Mouse (Mus musculus) kidney, adult 2 months (tissue): Measurements from ENCODE around the gene Fut11. TPM values are rescaled to one million over a fixed set of nuclear protein-coding genes. Genes with fewer than 3 reads are reported as not detected.

Source experiments
- DNase-seq: peaks from one replicate; pipeline ENCODE4 v3.0.0; 2021
- H3K27ac ChIP-seq: fragments of 200-500 bp; 2 replicates; pipeline ENCODE4 v1.5.1; 2012; ENCODE audit warnings: low read depth, low read length, control low read depth, inconsistent platforms; ENCODE audit not compliant: insufficient read depth
- H3K27me3 ChIP-seq: fragments of 200-500 bp; replicated peaks from 2 replicates; pipeline ENCODE4 v1.6.1; 2012; ENCODE audit warnings: mild to moderate bottlenecking, moderate library complexity, low read length, inconsistent platforms; ENCODE audit not compliant: control insufficient read depth, insufficient read depth
- H3K36me3 ChIP-seq: fragments of 200-500 bp; 2 replicates; pipeline ENCODE4 v1.6.1; 2012; ENCODE audit warnings: mild to moderate bottlenecking, moderate library complexity, low read length, inconsistent platforms; ENCODE audit not compliant: control insufficient read depth, insufficient read depth
- H3K4me1 ChIP-seq: fragments of 200-500 bp; 2 replicates; pipeline ENCODE4 v1.6.1; 2011; ENCODE audit warnings: low read length; ENCODE audit not compliant: control insufficient read depth, insufficient read depth
- H3K4me3 ChIP-seq: fragments of 200-500 bp; 2 replicates; pipeline ENCODE4 v1.5.1; 2011; ENCODE audit warnings: mild to moderate bottlenecking, low read depth, low read length, control low read depth; ENCODE audit not compliant: insufficient read depth
- CTCF ChIP-seq: fragments of 200-500 bp; conservative IDR thresholded peaks from 2 replicates; pipeline ENCODE4 v1.5.1; 2011; ENCODE audit warnings: low read depth, mild to moderate bottlenecking, control low read depth, low read length, moderate library complexity, mixed read lengths; ENCODE audit not compliant: insufficient read depth, insufficient read length
- POLR2A ChIP-seq: fragments of 200-500 bp; IDR thresholded peaks from one replicate; pipeline ENCODE4 v1.6.1; 2011; ENCODE audit warnings: low read depth, low read length, control low read depth
- WGBS: fragments of 180-500 bp; shearing (Covaris S2); methylation state at CpG from one replicate; pipeline ENCODE4 v1.1.7; 2018; 5-methylcytosine and 5-hydroxymethylcytosine counted together
- polyA plus RNA-seq: library from polyadenylated mRNA; depleted of rRNA; stranded (reverse); fragments of >200 nt; gene quantifications from 2 replicates; pipeline ENCODE4 v1.2.3, GENCODE M21; 2012

The Fut11 gene
- polyA plus RNA-seq, 1 experiment = 7.9 TPM

GRCm38 (mm10) chr14:20677906-20678305 lies 16.9 kb upstream of the Fut11 start:
- DNase-seq = peak; percentile 66
- peaks cover 10% of the 10 kb centered on the region; the same call in 1 of the 2 replicates for H3K4me1 ChIP-seq
- H3K4me3 ChIP-seq = no peak overlapping the region
- H3K27me3 ChIP-seq = no peaks in the 10 kb centered on the region
- H3K36me3 ChIP-seq = peaks cover 9% of the 10 kb centered on the region
- WGBS = 55% methylated on average over 4 of the region's 4 CpGs
- no peak for TF ChIP-seq CTCF
- TF ChIP-seq POLR2A = no peak
- H3K27ac ChIP-seq = peak overlapping the region; percentile 65

GRCm38 (mm10) chr14:20681742-20682141 lies 13.0 kb upstream of the Fut11 start:
- Histone ChIP-seq H3K36me3 (peaks cover 11% of the 10 kb centered on the region), H3K27ac (no peak overlapping the region), H3K4me1 (peaks cover 7% of the 10 kb centered on the region; the same call in 1 of the 2 replicates), H3K27me3 (no peaks in the 10 kb centered on the region), H3K4me3 (no peak overlapping the region)
- 73% methylated on average over 2 of the region's 2 CpGs for WGBS
- TF ChIP-seq POLR2A (no peak), CTCF (no peak)
- no peak for DNase-seq

GRCm38 (mm10) chr14:20682498-20682897 lies 12.3 kb upstream of the Fut11 start:
- peak; percentile 60 for DNase-seq
- TF ChIP-seq POLR2A = no peak
- TF ChIP-seq CTCF = no peak
- Histone ChIP-seq H3K27me3 (no peaks in the 10 kb centered on the region), H3K36me3 (peaks cover 11% of the 10 kb centered on the region), H3K4me1 (peaks cover 7% of the 10 kb centered on the region; the same call in 1 of the 2 replicates), H3K4me3 (no peak overlapping the region), H3K27ac (peak overlapping the region; percentile 56)
- WGBS = 7% methylated on average over 3 of the region's 3 CpGs

- Histone ChIP-seq H3K4me1 (peaks cover 4% of the 10 kb centered on the region; the same call in 1 of the 2 replicates), H3K4me3 (no peak overlapping the region), H3K27ac (no peak overlapping the region), H3K27me3 (no peaks in the 10 kb centered on the region), H3K36me3 (peaks cover 9% of the 10 kb centered on the region)
- WGBS = 95% methylated on average over 3 of the region's 3 CpGs
- no peak for DNase-seq
- TF ChIP-seq CTCF = no peak
- TF ChIP-seq POLR2A = no peak
Measured at GRCm38 (mm10) chr14:20686576-20686975, 8.2 kb upstream of the Fut11 start.

- Histone ChIP-seq H3K4me3 (no peak overlapping the region), H3K36me3 (peaks cover 10% of the 10 kb centered on the region), H3K27ac (no peak overlapping the region), H3K27me3 (no peaks in the 10 kb centered on the region), H3K4me1 (peaks cover 2% of the 10 kb centered on the region; the same call in 1 of the 2 replicates)
- 72% methylated on average over 2 of the region's 2 CpGs for WGBS
- TF ChIP-seq CTCF (no peak), POLR2A (no peak)
- no peak for DNase-seq
Measured at GRCm38 (mm10) chr14:20689009-20689408, 5.8 kb upstream of the Fut11 start.

- WGBS = 87% methylated on average over 6 of the region's 6 CpGs
- Histone ChIP-seq H3K4me3 (no peak overlapping the region), H3K27ac (no peak overlapping the region), H3K27me3 (no peaks in the 10 kb centered on the region), H3K36me3 (peaks cover 7% of the 10 kb centered on the region; the same call in 1 of the 2 replicates), H3K4me1 (peaks cover 13% of the 10 kb centered on the region; the same call in 1 of the 2 replicates)
- no peak for DNase-seq
- TF ChIP-seq CTCF (no peak), POLR2A (no peak)
Measured at GRCm38 (mm10) chr14:20691772-20692171, 3.0 kb upstream of the Fut11 start.

GRCm38 (mm10) chr14:20693589-20694101 lies 1.1 kb upstream of the Fut11 start:
- Histone ChIP-seq H3K36me3 (peaks cover 6% of the 10 kb centered on the region; the same call in 1 of the 2 replicates), H3K4me1 (peaks cover 15% of the 10 kb centered on the region; the same call in 1 of the 2 replicates), H3K4me3 (no peak overlapping the region), H3K27ac (no peak overlapping the region), H3K27me3 (no peaks in the 10 kb centered on the region)
- TF ChIP-seq POLR2A = no peak
- TF ChIP-seq CTCF = no peak
- no peak for DNase-seq
- WGBS = 82% methylated on average over 10 of the region's 10 CpGs
